18 mouse cellular contexts compared by ENCODE assay signal in the genomic region with DNA sequence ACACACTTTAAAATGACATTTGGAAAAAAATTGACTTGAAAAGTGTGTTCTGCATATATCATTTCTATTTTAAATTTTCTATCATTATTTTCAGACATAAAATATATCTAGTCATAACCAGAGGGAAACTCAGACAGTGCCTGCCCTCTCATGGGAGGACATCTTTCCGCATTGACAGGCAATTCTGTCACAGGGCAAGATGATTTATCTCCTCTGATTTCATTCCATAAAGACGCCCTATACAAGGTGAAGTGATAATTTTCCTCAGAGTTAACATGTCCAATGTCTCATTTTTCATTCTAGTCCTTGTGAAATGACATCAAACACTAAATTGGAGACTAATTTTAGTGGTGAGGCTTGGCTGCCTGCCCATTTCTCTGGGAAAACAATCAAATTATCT.
DNase-seq lines count a peak whose midpoint lies in the region; ATAC-seq and TF ChIP-seq lines count a peak whose summit lies in the region.
"Had no signal": no experiment of that assay in that cellular context is flagged by ENCODE, and none has a peak within 500 bp of the region (broad histone marks: within the 10 kb centered on the region; RNA-seq: fewer than 3 reads in every experiment).

No protein-coding gene starts in this region.

- ATAC-seq in hindbrain, postnatal 0 days = no peak
- ATAC-seq: midbrain, embryonic 15.5 days had no signal

- no peaks in the 10 kb centered on the region for H3K27me3 ChIP-seq in hindbrain, postnatal 0 days (ENCODE audit: insufficient read depth, low read length)
- H3K27me3 ChIP-seq: embryonic facial prominence, embryonic 15.5 days; heart, embryonic 13.5 days; midbrain, embryonic 15.5 days had no signal

- no peaks in the 10 kb centered on the region for H3K36me3 ChIP-seq in hindbrain, postnatal 0 days (ENCODE audit: insufficient read depth, low read length)
- H3K36me3 ChIP-seq: embryonic facial prominence, embryonic 15.5 days; heart, embryonic 13.5 days; midbrain, embryonic 15.5 days had no signal

- H3K4me3 ChIP-seq in hindbrain, postnatal 0 days (ENCODE audit: low read length) = no peak overlapping the region
- H3K4me3 ChIP-seq: embryonic facial prominence, embryonic 15.5 days; heart, embryonic 13.5 days; layer of hippocampus, adult 2 months; midbrain, embryonic 15.5 days had no signal

- DNase-seq in cerebellum, postnatal 10 days = peak; percentile 3 to 8
- DNase-seq in cerebellum, postnatal 4 days (ENCODE audit: low spot score in 2 of 2) = no peak
- DNase-seq in kidney, postnatal 4 days = peak; percentile 1
- DNase-seq in kidney, adult 9 months = no peak
- peak; percentile 4 for DNase-seq in right cerebral cortex, postnatal 4 days
- no peak for DNase-seq in right cerebral cortex, adult 18-20 months
- DNase-seq in hindbrain, postnatal 0 days (ENCODE audit: low spot score) = peak; percentile 25
- DNase-seq in gastrocnemius, postnatal 25 days = no peak
- DNase-seq: gastrocnemius, postnatal 10 days; heart, adult 18-20 months; lung, adult 18-20 months; lung, postnatal 14 days; thymus, postnatal 36 days had no signal

- no peaks in the 10 kb centered on the region for H3K9me3 ChIP-seq in hindbrain, postnatal 0 days (ENCODE audit: low read length)
- H3K9me3 ChIP-seq: embryonic facial prominence, embryonic 15.5 days; heart, embryonic 13.5 days; midbrain, embryonic 15.5 days had no signal

- 58% methylated on average over 2 of the region's 2 CpGs for WGBS in hindbrain, postnatal 0 days

- no peak overlapping the region for H3K4me2 ChIP-seq in hindbrain, postnatal 0 days (ENCODE audit: low read depth, low read length)
- H3K4me2 ChIP-seq: embryonic facial prominence, embryonic 15.5 days; heart, embryonic 13.5 days; liver, embryonic 11.5 days; midbrain, embryonic 15.5 days had no signal

- no peak overlapping the region for H3K9ac ChIP-seq in hindbrain, postnatal 0 days (replicated peaks; ENCODE audit: low read length)
- H3K9ac ChIP-seq: embryonic facial prominence, embryonic 15.5 days; heart, embryonic 13.5 days; midbrain, embryonic 15.5 days had no signal

- no peak for TF ChIP-seq CTCF in hindbrain, postnatal 0 days (IDR thresholded peaks at IDR 0.05; ENCODE audit: low read depth)

- no peaks in the 10 kb centered on the region for H3K4me1 ChIP-seq in hindbrain, postnatal 0 days (ENCODE audit: insufficient read depth, low read length)
- H3K4me1 ChIP-seq: embryonic facial prominence, embryonic 15.5 days; midbrain, embryonic 15.5 days had no signal

- no peak overlapping the region for H3K27ac ChIP-seq in hindbrain, postnatal 0 days
- H3K27ac ChIP-seq: embryonic facial prominence, embryonic 15.5 days; heart, embryonic 13.5 days; layer of hippocampus, adult 2 months; midbrain, embryonic 15.5 days had no signal

Comparison
In these comparisons a context has a peak if more than half of its experiments do, and no peak if none do; other contexts are left out.
1. DNase-seq: peak in cerebellum, postnatal 10 days (2 of 2), kidney, postnatal 4 days (2 of 2), right cerebral cortex, postnatal 4 days (single experiment) and hindbrain, postnatal 0 days (single experiment); none in cerebellum, postnatal 4 days (0 of 2), kidney, adult 9 months (single experiment), right cerebral cortex, adult 18-20 months (single experiment) and gastrocnemius, postnatal 25 days (single experiment).